Mouse (Mus musculus): ENCODE measurements around the gene Fam135a.
A peak's percentile ranks its signal among the peaks of the same experiment; 100 is the strongest.

The Fam135a gene

GRCm38 (mm10) chr1:24099926-24100869 lies at the start of gene Fam135a:
Gene Fam135a, minus strand, starts transcription at chr1:24100341.
- DNase-seq (ENCODE audit: low read depth, low spot score): peak; percentile 87

GRCm38 (mm10) chr1:24143504-24143903 lies 43.4 kb upstream of the Fam135a start:
- DNase-seq (ENCODE audit: low read depth, low spot score): no peak

GRCm38 (mm10) chr1:24140555-24140954 lies 40.4 kb upstream of the Fam135a start:
- DNase-seq (ENCODE audit: low read depth, low spot score): no peak

- peak; percentile 46 for DNase-seq (ENCODE audit: low read depth, low spot score)
Measured at GRCm38 (mm10) chr1:24137133-24137532, 37.0 kb upstream of the Fam135a start.

GRCm38 (mm10) chr1:24134792-24135191 lies 34.7 kb upstream of the Fam135a start:
- peak; percentile 16 for DNase-seq (ENCODE audit: low read depth, low spot score)

GRCm38 (mm10) chr1:24133853-24134252 lies 33.7 kb upstream of the Fam135a start:
- no peak for DNase-seq (ENCODE audit: low read depth, low spot score)

- DNase-seq (ENCODE audit: low read depth, low spot score): no peak
Measured at GRCm38 (mm10) chr1:24127866-24128265, 27.7 kb upstream of the Fam135a start.

- no peak for DNase-seq (ENCODE audit: low read depth, low spot score)
Measured at GRCm38 (mm10) chr1:24124610-24125009, 24.5 kb upstream of the Fam135a start.

- no peak for DNase-seq (ENCODE audit: low read depth, low spot score)
Measured at GRCm38 (mm10) chr1:24122582-24122981, 22.4 kb upstream of the Fam135a start.

- DNase-seq (ENCODE audit: low read depth, low spot score): no peak
Measured at GRCm38 (mm10) chr1:24107971-24108773, 8.0 kb upstream of the Fam135a start.

- DNase-seq (ENCODE audit: low read depth, low spot score): no peak
Measured at GRCm38 (mm10) chr1:24107378-24107777, 7.2 kb upstream of the Fam135a start.

- DNase-seq (ENCODE audit: low read depth, low spot score): no peak
Measured at GRCm38 (mm10) chr1:24102579-24103149, 2.5 kb upstream of the Fam135a start.

GRCm38 (mm10) chr1:24100870-24101358 lies 773 bp upstream of the Fam135a start:
- DNase-seq (ENCODE audit: low read depth, low spot score): no peak

- no peak for DNase-seq (ENCODE audit: low read depth, low spot score)
Measured at GRCm38 (mm10) chr1:24099541-24099925, 608 bp downstream of the Fam135a start.

GRCm38 (mm10) chr1:24097541-24097940 lies 2.6 kb downstream of the Fam135a start:
- no peak for DNase-seq (ENCODE audit: low read depth, low spot score)

- no peak for DNase-seq (ENCODE audit: low read depth, low spot score)
Measured at GRCm38 (mm10) chr1:24092414-24092813, 7.7 kb downstream of the Fam135a start.

- DNase-seq (ENCODE audit: low read depth, low spot score): no peak
Measured at GRCm38 (mm10) chr1:24090603-24091002, 9.5 kb downstream of the Fam135a start.

- DNase-seq (ENCODE audit: low read depth, low spot score): no peak
Measured at GRCm38 (mm10) chr1:24090094-24090493, 10.0 kb downstream of the Fam135a start.

- DNase-seq (ENCODE audit: low read depth, low spot score): no peak
Measured at GRCm38 (mm10) chr1:24086176-24086575, 14.0 kb downstream of the Fam135a start.

- DNase-seq (ENCODE audit: low read depth, low spot score): no peak
Measured at GRCm38 (mm10) chr1:24074396-24074795, 25.7 kb downstream of the Fam135a start.

- no peak for DNase-seq (ENCODE audit: low read depth, low spot score)
Measured at GRCm38 (mm10) chr1:24073386-24074248, 26.5 kb downstream of the Fam135a start.
